Mouse (Mus musculus) ovary, postnatal 10 days (tissue): ENCODE results near the gene Cnbp.

Experiments used
- DNase-seq: peaks from one replicate; pipeline ENCODE4 v3.0.0; 2022; ENCODE audit warnings: low spot score

Cnbp gene

GRCm38 (mm10) chr6:87850900-87851614 is at the start of gene Cnbp:
Cnbp (minus strand) TSS chr6:87851106.
- peak; percentile 95 for DNase-seq

- no peak for DNase-seq
Measured at GRCm38 (mm10) chr6:87898028-87898427, 47.1 kb upstream of the Cnbp start.

DNA sequence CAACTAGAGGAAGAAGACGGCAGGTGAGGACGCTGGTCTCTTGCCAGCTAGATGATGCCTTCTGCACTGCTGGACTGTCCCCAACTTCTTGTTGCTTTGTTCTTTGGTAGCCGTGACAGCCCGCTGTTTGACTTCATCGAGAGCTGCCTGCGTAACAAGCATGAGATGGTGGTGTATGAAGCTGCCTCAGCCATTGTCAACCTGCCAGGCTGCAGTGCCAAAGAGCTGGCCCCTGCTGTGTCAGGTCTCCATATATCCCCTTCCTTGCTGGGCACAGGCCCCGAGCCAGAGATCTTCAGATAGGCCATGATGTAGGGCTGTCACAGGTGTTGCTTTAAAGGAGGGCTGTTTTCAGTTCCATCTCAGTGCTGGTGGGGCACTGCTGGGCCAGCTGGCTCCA is 43.0 kb upstream of the Cnbp start:
- no peak for DNase-seq

- DNase-seq: peak; percentile 99
Measured at GRCm38 (mm10) chr6:87887594-87888233, 36.8 kb upstream of the Cnbp start, which contains the start of gene Copg1. Copg1 (plus strand) TSS chr6:87887814.

- DNase-seq: no peak
Measured at GRCm38 (mm10) chr6:87886721-87887120, 35.8 kb upstream of the Cnbp start.

GRCm38 (mm10) chr6:87882816-87883215 is 31.9 kb upstream of the Cnbp start:
- no peak for DNase-seq

GRCm38 (mm10) chr6:87882221-87882620 is 31.3 kb upstream of the Cnbp start:
- no peak for DNase-seq

- no peak for DNase-seq
Measured at GRCm38 (mm10) chr6:87879628-87880027, 28.7 kb upstream of the Cnbp start.

- DNase-seq: no peak
Measured at GRCm38 (mm10) chr6:87879010-87879409, 28.1 kb upstream of the Cnbp start.

GRCm38 (mm10) chr6:87876068-87876643 is 25.2 kb upstream of the Cnbp start:
- DNase-seq: no peak

GRCm38 (mm10) chr6:87875562-87875961 is 24.7 kb upstream of the Cnbp start:
- DNase-seq: no peak

- DNase-seq: no peak
Measured at GRCm38 (mm10) chr6:87875083-87875482, 24.2 kb upstream of the Cnbp start.

GRCm38 (mm10) chr6:87873963-87874362 is 23.1 kb upstream of the Cnbp start:
- no peak for DNase-seq

GRCm38 (mm10) chr6:87873104-87873503 is 22.2 kb upstream of the Cnbp start:
- DNase-seq: no peak

DNA sequence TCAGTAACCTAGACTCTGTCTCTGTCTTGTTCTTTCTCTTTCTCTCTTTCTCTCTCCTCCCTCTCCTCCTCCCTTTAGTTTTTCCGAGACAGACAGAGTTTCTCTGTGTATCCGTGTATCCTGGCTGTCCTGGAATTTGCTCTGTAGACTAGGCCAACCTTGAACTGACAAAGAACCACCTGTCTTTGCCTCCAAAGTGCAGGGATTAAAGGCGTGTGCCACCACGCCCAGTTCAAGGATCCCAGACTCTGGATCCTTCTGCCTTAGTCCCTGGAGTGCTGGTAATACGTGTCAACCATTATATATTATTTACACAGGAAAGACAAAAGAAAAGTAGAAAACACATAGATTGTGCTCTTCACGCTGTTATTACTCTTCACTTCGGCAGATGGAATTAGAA is 20.3 kb upstream of the Cnbp start:
- no peak for DNase-seq

- no peak for DNase-seq
Measured at GRCm38 (mm10) chr6:87870440-87870839, 19.5 kb upstream of the Cnbp start.

GRCm38 (mm10) chr6:87868871-87869506 is 18.1 kb upstream of the Cnbp start:
- peak; percentile 29 for DNase-seq

- DNase-seq: no peak
Measured at GRCm38 (mm10) chr6:87867256-87867655, 16.4 kb upstream of the Cnbp start.

DNA sequence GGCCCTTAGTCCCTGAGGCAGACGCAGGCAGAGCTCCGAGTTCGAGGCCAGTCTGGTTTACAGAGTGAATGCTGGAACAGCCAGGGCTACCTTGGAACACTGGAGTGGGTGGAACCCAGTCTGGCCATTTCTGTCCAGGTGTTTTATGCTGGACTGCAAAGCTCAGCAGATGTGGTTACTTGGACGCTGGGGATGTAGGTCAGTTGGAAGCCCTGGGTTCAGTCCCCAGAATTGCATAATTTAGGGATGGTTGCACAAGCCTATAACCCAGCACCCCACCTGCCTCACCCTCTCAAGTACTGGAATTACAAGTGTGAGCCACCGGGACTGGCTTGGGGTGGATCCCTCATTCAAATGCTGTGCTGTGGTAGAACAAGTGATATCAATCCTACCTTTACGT is 15.3 kb upstream of the Cnbp start:
- DNase-seq: no peak

DNA sequence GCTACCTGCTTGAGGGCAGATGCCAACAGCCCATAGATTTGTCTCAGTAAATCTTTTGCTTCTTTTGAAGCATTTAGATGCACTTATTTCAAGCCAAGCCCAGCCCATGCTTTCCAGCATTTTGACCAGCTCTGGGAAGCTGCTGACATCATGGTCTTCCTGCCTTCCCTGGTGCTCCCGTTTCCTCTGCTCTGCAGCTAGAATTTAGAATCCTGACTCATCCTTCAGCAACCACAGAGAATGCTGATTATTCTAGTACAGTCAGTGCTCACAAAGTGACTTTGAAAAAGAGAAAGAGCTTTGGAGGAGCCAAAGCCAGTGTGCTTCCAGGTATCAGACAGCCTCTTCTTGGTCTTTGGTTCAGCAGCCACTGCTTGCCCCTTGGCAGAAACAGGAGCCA is 6.2 kb upstream of the Cnbp start:
- DNase-seq: no peak

DNA sequence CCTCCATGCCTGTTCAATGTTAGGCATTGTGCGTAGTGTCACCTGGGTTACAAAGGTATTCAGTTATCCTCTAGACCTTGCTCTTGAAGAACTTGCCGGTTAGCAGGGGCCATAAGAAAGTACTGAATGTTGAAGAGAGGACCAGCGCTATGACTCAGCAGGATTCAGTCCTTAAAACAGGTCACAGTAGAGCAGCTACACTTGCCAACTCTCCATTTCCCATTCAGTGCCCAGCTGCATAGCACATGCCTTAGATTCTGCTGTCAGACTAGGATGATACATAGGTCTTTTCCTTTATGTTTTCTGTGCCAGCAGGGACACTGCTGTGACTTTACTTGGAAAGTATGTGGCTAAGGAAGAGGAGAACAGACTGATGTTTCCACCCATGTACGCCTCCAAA is 2.5 kb upstream of the Cnbp start:
- no peak for DNase-seq

GRCm38 (mm10) chr6:87851871-87852270 is 965 bp upstream of the Cnbp start:
- no peak for DNase-seq
